Mouse (Mus musculus) right cerebral cortex, postnatal 4 days (tissue): ENCODE measurements at regions not wholly inside any gene's neighbourhood (a gene's known extent, or its start where the extent isn't known, plus 50 kb on each side); places are given as distances from the start of the nearest gene placed in this dataset.
A peak's percentile ranks its signal among the peaks of the same experiment; 100 is the strongest.

ENCODE experiments used
- DNase-seq: peaks from one replicate; pipeline ENCODE4 v3.0.0-alpha.2; 2022

- DNase-seq, result no peak
Observed at GRCm38 (mm10) chr1:89296691-89297090, 157.9 kb upstream of the Agap1 start.

- DNase-seq, result no peak
Observed at GRCm38 (mm10) chr1:89297766-89298165, 156.8 kb upstream of the Agap1 start.

GRCm38 (mm10) chr1:89301151-89301550 lies 153.5 kb upstream of the Agap1 start:
- no peak for DNase-seq

- peak; percentile 21 for DNase-seq
Observed at GRCm38 (mm10) chr1:89302368-89302951, 152.1 kb upstream of the Agap1 start.

GRCm38 (mm10) chr1:89305171-89305570 lies 149.4 kb upstream of the Agap1 start:
- DNase-seq, result no peak

- DNase-seq, result peak; percentile 21
Observed at GRCm38 (mm10) chr1:89308788-89309187, 145.8 kb upstream of the Agap1 start.

- no peak for DNase-seq
Observed at GRCm38 (mm10) chr1:89313064-89313463, 141.5 kb upstream of the Agap1 start.

GRCm38 (mm10) chr1:89317897-89318296 lies 136.7 kb upstream of the Agap1 start:
- no peak for DNase-seq

- no peak for DNase-seq
Observed at GRCm38 (mm10) chr1:89318663-89319062, 135.9 kb upstream of the Agap1 start.

- DNase-seq, result no peak
Observed at GRCm38 (mm10) chr1:89322621-89323020, 132.0 kb upstream of the Agap1 start.

- DNase-seq, result peak; percentile 53
Observed at GRCm38 (mm10) chr1:89323091-89323490, 131.5 kb upstream of the Agap1 start.

- no peak for DNase-seq
Observed at GRCm38 (mm10) chr1:89331352-89331751, 123.3 kb upstream of the Agap1 start.

GRCm38 (mm10) chr1:89332676-89333075 lies 121.9 kb upstream of the Agap1 start:
- no peak for DNase-seq

- DNase-seq, result no peak
Observed at GRCm38 (mm10) chr1:89337861-89338260, 116.7 kb upstream of the Agap1 start.

- DNase-seq, result no peak
Observed at GRCm38 (mm10) chr1:89342794-89343193, 111.8 kb upstream of the Agap1 start.

- peak; percentile 20 for DNase-seq
Observed at GRCm38 (mm10) chr1:89344546-89344945, 110.1 kb upstream of the Agap1 start.

GRCm38 (mm10) chr1:89347341-89347740 lies 107.3 kb upstream of the Agap1 start:
- DNase-seq, result no peak

GRCm38 (mm10) chr1:89352936-89353335 lies 101.7 kb upstream of the Agap1 start:
- DNase-seq, result no peak

GRCm38 (mm10) chr1:89359257-89359656 lies 95.3 kb upstream of the Agap1 start:
- no peak for DNase-seq

GRCm38 (mm10) chr1:89364547-89365305 lies 89.9 kb upstream of the Agap1 start:
- DNase-seq, result no peak

- DNase-seq, result no peak
Observed at GRCm38 (mm10) chr1:89366891-89367290, 87.7 kb upstream of the Agap1 start.

GRCm38 (mm10) chr1:89373806-89374205 lies 80.8 kb upstream of the Agap1 start:
- no peak for DNase-seq

GRCm38 (mm10) chr1:89374271-89374670 lies 80.3 kb upstream of the Agap1 start:
- DNase-seq, result no peak

GRCm38 (mm10) chr1:89382021-89382420 lies 72.6 kb upstream of the Agap1 start:
- DNase-seq, result no peak

- DNase-seq, result no peak
Observed at GRCm38 (mm10) chr1:89385111-89385510, 69.5 kb upstream of the Agap1 start.
